Mouse (Mus musculus) liver, embryonic 11.5 days (tissue): ENCODE results near the gene Egr4. TPM values are rescaled to one million over a fixed set of nuclear protein-coding genes. Genes with fewer than 3 reads are reported as not detected.

Source experiments
- ATAC-seq: fragments of 200-750 bp; cut with Nextera tagmentation; replicated peaks from 2 replicates; pipeline ENCODE4 v1.8.0; 2017; ENCODE audit warnings: moderate number of reproducible peaks, mild to moderate bottlenecking, moderate TSS enrichment, moderate library complexity; ENCODE audit not compliant: low FRiP score
- DNase-seq: peaks from one replicate; pipeline ENCODE4 v3.0.0-alpha.2; 2017; ENCODE audit warnings: low spot score
- H3K27ac ChIP-seq: fragments of 300-500 bp; sonication (generic); 2 replicates; pipeline ENCODE4 v1.5.1; 2014; ENCODE audit warnings: mild to moderate bottlenecking, low read depth, low read length, control low read depth
- H3K27me3 ChIP-seq: fragments of 300-500 bp; sonication (generic); replicated peaks from 2 replicates; pipeline ENCODE4 v1.6.1; 2014; ENCODE audit warnings: low read length, mixed read lengths; ENCODE audit not compliant: control insufficient read depth, insufficient read depth
- H3K36me3 ChIP-seq: fragments of 300-500 bp; sonication (generic); 2 replicates; pipeline ENCODE4 v1.6.1; 2014; ENCODE audit warnings: mild to moderate bottlenecking, low read length, moderate library complexity, mixed read lengths; ENCODE audit not compliant: control insufficient read depth, insufficient read depth
- H3K4me1 ChIP-seq: fragments of 300-500 bp; sonication (generic); replicated peaks from 2 replicates; pipeline ENCODE4 v1.6.1; 2014; ENCODE audit warnings: low read length, mixed read lengths; ENCODE audit not compliant: control insufficient read depth, insufficient read depth
- H3K4me2 ChIP-seq: fragments of 300-500 bp; sonication (generic); 2 replicates; pipeline ENCODE4 v1.6.1; 2014; ENCODE audit warnings: mild to moderate bottlenecking, control low read depth, moderate library complexity
- H3K4me3 ChIP-seq: fragments of 300-500 bp; sonication (generic); 2 replicates; pipeline ENCODE4 v1.5.1; 2014; ENCODE audit warnings: low read depth, low read length, control low read depth
- H3K9ac ChIP-seq: fragments of 300-500 bp; sonication (generic); 2 replicates; pipeline ENCODE4 v1.6.1; 2014; ENCODE audit warnings: low read depth, low read length, control low read depth
- H3K9me3 ChIP-seq: fragments of 300-500 bp; sonication (generic); 2 replicates; pipeline ENCODE4 v1.6.1; 2016; ENCODE audit warnings: low read length, inconsistent platforms, mixed read lengths; ENCODE audit not compliant: control insufficient read depth
- WGBS: fragments of 180-500 bp; shearing (Covaris S2); extraction: QIAGEN DNeasy Blood & Tissue Kit; methylation state at CpG from one replicate; pipeline ENCODE4 v1.1.7; 2014; 5-methylcytosine and 5-hydroxymethylcytosine counted together
- polyA plus RNA-seq: library from polyadenylated mRNA; unstranded; fragments of >200 nt; fragmentation: Nextera tagmentation; extraction: Ambion mirVana; gene quantifications from 2 replicates; pipeline ENCODE4 v1.2.1, GENCODE M21; 2014

The Egr4 gene
- polyA plus RNA-seq, 1 experiment from 2014 or later, result not detected

DNA sequence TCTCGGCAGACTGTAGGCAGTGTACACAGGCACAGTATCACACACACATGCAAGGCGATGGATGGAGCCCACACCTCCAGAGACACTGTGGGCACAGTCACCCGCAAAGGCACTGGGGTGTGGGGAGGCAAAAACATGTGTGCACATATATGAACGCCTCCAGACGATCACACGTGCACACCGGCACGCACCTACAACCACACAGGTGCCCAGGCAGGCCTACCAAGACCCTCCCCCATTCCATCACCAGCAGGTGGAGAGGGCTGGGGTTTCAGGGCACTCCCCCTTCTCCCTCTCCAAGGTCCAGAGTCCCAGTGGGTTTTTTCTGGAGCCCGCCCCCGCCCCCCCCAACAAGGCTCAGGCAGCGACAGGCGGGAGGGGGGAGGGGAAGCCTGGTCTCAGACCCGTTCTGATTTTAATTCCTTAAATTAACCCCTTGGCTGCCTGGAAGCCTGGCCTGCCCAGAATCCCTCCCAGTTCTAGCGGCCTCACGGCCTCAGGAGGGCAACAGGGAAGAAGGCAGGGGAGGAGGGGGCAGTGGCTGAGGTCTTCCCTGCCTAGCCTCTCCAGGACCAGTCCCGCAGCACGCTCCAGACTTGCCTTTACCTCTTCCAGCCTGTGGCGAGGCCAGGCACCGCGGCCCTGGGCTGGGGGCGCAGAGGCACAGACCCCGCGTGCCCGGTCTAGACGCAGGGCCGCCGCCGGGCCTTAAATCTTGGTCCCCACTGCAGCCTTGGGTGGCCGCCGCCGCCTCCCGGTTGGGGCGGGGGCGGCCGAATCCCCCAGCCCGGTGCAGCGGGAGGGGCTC lies 11.1 kb downstream of the Egr4 start:
- Histone ChIP-seq H3K27ac (no peak overlapping the region), H3K27me3 (peaks cover 37% of the 10 kb centered on the region), H3K4me1 (no peaks in the 10 kb centered on the region), H3K4me3 (peak overlapping the region; percentile 59), H3K4me2 (peak overlapping the region; percentile 65), H3K9ac (no peak overlapping the region), H3K36me3 (no peaks in the 10 kb centered on the region), H3K9me3 (no peaks in the 10 kb centered on the region)
- ATAC-seq (no peak; the same call in 1 of the 2 replicates), DNase-seq (peak; percentile 53)
- WGBS, result 3% methylated on average over 36 of the region's 37 CpGs

GRCm38 (mm10) chr6:85501571-85502102 lies 11.8 kb downstream of the Egr4 start:
- H3K4me2 ChIP-seq, result peak overlapping the region; percentile 65
- no peak overlapping the region for H3K9ac ChIP-seq
- no peaks in the 10 kb centered on the region for H3K4me1 ChIP-seq
- ATAC-seq (no peak), DNase-seq (no peak)
- no peak overlapping the region for H3K27ac ChIP-seq
- H3K9me3 ChIP-seq, result no peaks in the 10 kb centered on the region
- peaks cover 37% of the 10 kb centered on the region for H3K27me3 ChIP-seq
- H3K36me3 ChIP-seq, result no peaks in the 10 kb centered on the region
- 16% methylated on average over 6 of the region's 6 CpGs for WGBS
- no peak overlapping the region for H3K4me3 ChIP-seq

DNA sequence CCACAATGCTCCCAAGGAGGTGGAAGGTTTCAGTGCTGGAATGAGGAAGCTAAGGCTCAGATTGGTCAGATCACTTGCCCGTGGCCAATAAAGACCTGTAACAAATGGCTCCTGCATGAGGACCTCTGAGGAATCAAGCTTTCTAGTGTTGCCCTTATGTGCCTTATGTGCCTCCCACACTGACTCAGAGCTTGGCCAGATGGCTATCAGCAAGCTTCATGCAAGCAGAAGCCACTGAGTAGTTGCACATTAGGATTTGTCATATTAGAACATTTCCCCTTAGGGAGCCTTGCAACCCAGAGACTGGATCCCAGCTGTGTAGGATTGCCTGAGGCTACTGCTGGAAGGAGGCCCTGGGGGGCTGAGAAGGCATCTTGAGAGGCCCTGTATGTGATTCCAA lies 13.0 kb downstream of the Egr4 start:
- Histone ChIP-seq H3K27me3 (peaks cover 35% of the 10 kb centered on the region), H3K9ac (no peak overlapping the region), H3K9me3 (no peaks in the 10 kb centered on the region), H3K27ac (no peak overlapping the region), H3K4me1 (no peaks in the 10 kb centered on the region), H3K36me3 (no peaks in the 10 kb centered on the region), H3K4me3 (no peak overlapping the region), H3K4me2 (no peak overlapping the region)
- ATAC-seq, result no peak
- DNase-seq, result no peak
- 43% methylated on average over 1 of the region's 1 CpGs for WGBS

GRCm38 (mm10) chr6:85498147-85498546 lies 15.2 kb downstream of the Egr4 start:
- H3K4me2 ChIP-seq, result no peak overlapping the region
- H3K4me1 ChIP-seq, result no peaks in the 10 kb centered on the region
- DNase-seq (no peak), ATAC-seq (no peak)
- WGBS, result 55% methylated on average over 9 of the region's 9 CpGs
- H3K9me3 ChIP-seq, result no peaks in the 10 kb centered on the region
- no peak overlapping the region for H3K27ac ChIP-seq
- no peak overlapping the region for H3K4me3 ChIP-seq
- no peak overlapping the region for H3K9ac ChIP-seq
- no peaks in the 10 kb centered on the region for H3K36me3 ChIP-seq
- H3K27me3 ChIP-seq, result peaks cover 21% of the 10 kb centered on the region

- no peaks in the 10 kb centered on the region for H3K9me3 ChIP-seq
- ATAC-seq (no peak), DNase-seq (no peak)
- no peak overlapping the region for H3K4me2 ChIP-seq
- no peak overlapping the region for H3K9ac ChIP-seq
- peaks cover 9% of the 10 kb centered on the region for H3K27me3 ChIP-seq
- no peaks in the 10 kb centered on the region for H3K36me3 ChIP-seq
- no peaks in the 10 kb centered on the region for H3K4me1 ChIP-seq
- no peak overlapping the region for H3K27ac ChIP-seq
- H3K4me3 ChIP-seq, result no peak overlapping the region
Measured at GRCm38 (mm10) chr6:85496976-85497375, 16.4 kb downstream of the Egr4 start.

DNA sequence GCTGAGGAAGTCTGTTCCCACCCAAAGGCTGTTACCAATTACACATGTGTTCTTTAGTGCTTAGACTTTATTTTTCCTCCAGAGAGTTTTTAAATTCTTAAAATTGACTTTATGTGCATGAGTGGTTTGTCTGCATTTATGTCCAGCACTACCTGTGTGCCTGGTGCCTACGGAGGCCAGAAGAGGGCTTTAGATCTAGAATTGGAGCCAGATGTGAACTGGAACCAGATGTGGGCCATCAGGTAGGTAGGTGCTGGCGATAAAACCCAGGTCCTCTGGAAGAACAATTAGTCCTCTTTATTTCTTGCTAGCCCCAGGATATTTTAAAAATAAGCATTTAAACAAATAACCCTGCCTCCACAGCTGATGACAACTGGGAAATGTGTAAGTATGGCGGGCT lies 21.8 kb downstream of the Egr4 start:
- DNase-seq (no peak), ATAC-seq (no peak)
- Histone ChIP-seq H3K9me3 (no peaks in the 10 kb centered on the region), H3K4me1 (0 out of 2 replicates have a peak, but pooled peaks cover 3% of the 10 kb centered on the region), H3K4me3 (no peak overlapping the region), H3K36me3 (no peaks in the 10 kb centered on the region), H3K27me3 (peaks cover 3% of the 10 kb centered on the region; the same call in 1 of the 2 replicates), H3K27ac (no peak overlapping the region), H3K4me2 (no peak overlapping the region), H3K9ac (no peak overlapping the region)
- WGBS, result 72% methylated on average over 3 of the region's 3 CpGs

DNA sequence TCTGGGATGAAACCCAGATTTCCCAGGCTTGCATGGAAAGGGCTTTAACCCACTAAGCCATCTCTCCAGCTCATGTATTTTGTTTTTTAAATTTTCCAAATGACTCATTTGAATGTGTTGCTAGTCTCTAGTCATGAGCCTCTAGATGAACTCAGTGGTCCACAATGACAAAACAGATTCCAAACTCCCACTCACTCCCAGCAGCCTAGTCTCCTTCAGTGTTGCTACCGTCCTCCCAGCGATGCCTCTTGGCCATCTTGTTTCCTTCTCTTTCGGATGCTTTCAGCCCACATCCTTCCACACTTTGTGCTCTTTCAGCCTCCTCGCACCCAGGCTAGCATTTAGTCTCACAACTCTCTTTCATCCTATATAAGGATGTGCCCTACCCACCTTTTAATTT lies 23.1 kb downstream of the Egr4 start:
- no peaks in the 10 kb centered on the region for H3K36me3 ChIP-seq
- H3K9ac ChIP-seq, result no peak overlapping the region
- no peaks in the 10 kb centered on the region for H3K9me3 ChIP-seq
- DNase-seq, result no peak
- no peak overlapping the region for H3K4me3 ChIP-seq
- no peak overlapping the region for H3K4me2 ChIP-seq
- ATAC-seq, result no peak
- no peak overlapping the region; the same call in 1 of the 2 replicates for H3K27ac ChIP-seq
- 86% methylated on average over 4 of the region's 4 CpGs for WGBS
- 0 out of 2 replicates have a peak, but pooled peaks cover 3% of the 10 kb centered on the region for H3K4me1 ChIP-seq
- peaks cover 15% of the 10 kb centered on the region for H3K27me3 ChIP-seq

DNA sequence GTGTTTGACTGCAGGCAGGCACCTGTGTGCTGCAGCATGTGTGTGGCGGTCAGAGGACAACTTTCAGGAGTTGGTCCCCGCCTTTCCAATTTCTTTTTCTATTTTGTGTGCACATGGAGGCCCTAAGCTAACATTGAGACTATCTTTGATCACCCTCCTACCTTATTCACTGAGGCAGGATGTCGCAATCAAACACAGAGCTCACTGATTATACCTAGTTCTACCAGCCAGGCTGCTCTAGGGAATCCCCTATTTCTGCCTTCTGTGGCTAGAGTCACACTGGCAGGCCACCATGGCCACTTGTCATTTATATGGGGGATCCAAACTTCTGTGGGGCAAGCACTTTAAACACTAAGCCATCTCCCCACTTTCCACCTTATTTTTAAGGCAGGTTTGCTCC lies 23.7 kb downstream of the Egr4 start:
- 58% methylated on average over 3 of the region's 3 CpGs for WGBS
- DNase-seq (no peak), ATAC-seq (no peak)
- 0 out of 2 replicates have a peak, but pooled peaks cover 3% of the 10 kb centered on the region for H3K4me1 ChIP-seq
- no peak overlapping the region for H3K4me3 ChIP-seq
- peaks cover 20% of the 10 kb centered on the region for H3K27me3 ChIP-seq
- H3K4me2 ChIP-seq, result no peak overlapping the region
- no peak overlapping the region for H3K27ac ChIP-seq
- H3K36me3 ChIP-seq, result no peaks in the 10 kb centered on the region
- H3K9me3 ChIP-seq, result no peaks in the 10 kb centered on the region
- H3K9ac ChIP-seq, result no peak overlapping the region

GRCm38 (mm10) chr6:85488510-85488909 lies 24.9 kb downstream of the Egr4 start:
- Histone ChIP-seq H3K4me3 (no peak overlapping the region), H3K36me3 (no peaks in the 10 kb centered on the region), H3K4me1 (0 out of 2 replicates have a peak, but pooled peaks cover 3% of the 10 kb centered on the region), H3K4me2 (no peak overlapping the region), H3K9me3 (no peaks in the 10 kb centered on the region), H3K27ac (no peak overlapping the region), H3K9ac (no peak overlapping the region), H3K27me3 (peaks cover 32% of the 10 kb centered on the region)
- 69% methylated on average over 4 of the region's 4 CpGs for WGBS
- DNase-seq, result no peak
- ATAC-seq, result no peak
